Mouse (Mus musculus) hindbrain, embryonic 14.5 days (tissue): Measurements from ENCODE around the gene Mfsd11. TPM values are rescaled to one million over a fixed set of nuclear protein-coding genes. Genes with fewer than 3 reads are reported as not detected.
"Not testable (repeated sequence)": the region's sequence is repeated elsewhere in the genome, so short reads cannot be mapped to it uniquely, and the experiment has no call there.

ENCODE experiments used
- ATAC-seq: fragments of 200-750 bp; cut with Nextera tagmentation; 2 replicates; pipeline ENCODE4 v1.8.0; 2017; ENCODE audit warnings: moderate number of reproducible peaks, mild to moderate bottlenecking, moderate TSS enrichment, moderate library complexity; ENCODE audit not compliant: low FRiP score
- DNase-seq: peaks from one replicate; pipeline ENCODE4 v3.0.0-alpha.2; 2015; ENCODE audit warnings: low spot score
- H3K27ac ChIP-seq: fragments of 300-500 bp; sonication (generic); 2 replicates; pipeline ENCODE4 v1.5.1; 2014; ENCODE audit warnings: mild to moderate bottlenecking, moderate library complexity
- H3K27me3 ChIP-seq: fragments of 300-500 bp; sonication (generic); 2 replicates; pipeline ENCODE4 v1.6.1; 2014; ENCODE audit warnings: mild to moderate bottlenecking, low read length, mixed read lengths; ENCODE audit not compliant: control insufficient read depth, insufficient read depth
- H3K36me3 ChIP-seq: fragments of 300-500 bp; sonication (generic); replicated peaks from 2 replicates; pipeline ENCODE4 v1.6.1; 2014; ENCODE audit not compliant: control insufficient read depth, insufficient read depth
- H3K4me1 ChIP-seq: fragments of 300-500 bp; sonication (generic); replicated peaks from 2 replicates; pipeline ENCODE4 v1.6.1; 2014; ENCODE audit warnings: antibody characterized with exemption, low read length, mixed read lengths; ENCODE audit not compliant: control insufficient read depth, insufficient read depth
- H3K4me2 ChIP-seq: fragments of 300-500 bp; sonication (generic); replicated peaks from 2 replicates; pipeline ENCODE4 v1.6.1; 2014; ENCODE audit warnings: mild to moderate bottlenecking, moderate library complexity
- H3K4me3 ChIP-seq: fragments of 300-500 bp; sonication (generic); replicated peaks from 2 replicates; pipeline ENCODE4 v1.5.1; 2014; ENCODE audit warnings: mild to moderate bottlenecking, low read length
- H3K9ac ChIP-seq: fragments of 300-500 bp; sonication (generic); 2 replicates; pipeline ENCODE4 v1.6.1; 2014
- H3K9me3 ChIP-seq: fragments of 300-500 bp; sonication (generic); 2 replicates; pipeline ENCODE4 v1.6.1; 2016; ENCODE audit warnings: low read length; ENCODE audit not compliant: control insufficient read depth
- WGBS: fragments of 180-500 bp; shearing (Covaris S2); extraction: QIAGEN DNeasy Blood & Tissue Kit; methylation state at CpG from one replicate; pipeline ENCODE4 v1.1.7; 2014; 5-methylcytosine and 5-hydroxymethylcytosine counted together
- polyA plus RNA-seq: library from polyadenylated mRNA; unstranded; fragments of >200 nt; fragmentation: Nextera tagmentation; extraction: Ambion mirVana; gene quantifications from 2 replicates; pipeline ENCODE4 v1.2.1, GENCODE M21; 2014

The Mfsd11 gene
- polyA plus RNA-seq, 1 experiment from 2014 or later = 54.4 TPM

- DNase-seq = peak; percentile 73
- H3K9ac ChIP-seq = peak overlapping the region; percentile 87
- H3K27ac ChIP-seq = peak overlapping the region; percentile 98
- H3K4me2 ChIP-seq = peak overlapping the region; percentile 90
- H3K36me3 ChIP-seq = peaks cover 44% of the 10 kb centered on the region
- no peaks in the 10 kb centered on the region for H3K27me3 ChIP-seq
- peaks cover 35% of the 10 kb centered on the region for H3K4me1 ChIP-seq
- peak overlapping the region; percentile 80 for H3K4me3 ChIP-seq
- under 1% methylated on average over 71 of the region's 73 CpGs for WGBS
- peak; percentile 60 for ATAC-seq
- H3K9me3 ChIP-seq = no peaks in the 10 kb centered on the region
Measured at GRCm38 (mm10) chr11:116842531-116843260, 9.5 kb upstream of the Mfsd11 start.

- peak; percentile 95 for DNase-seq
- Histone ChIP-seq H3K36me3 (peaks cover 44% of the 10 kb centered on the region), H3K9ac (peak within 1 kb of the TSS; percentile 87), H3K27ac (peak within 1 kb of the TSS; percentile 98), H3K27me3 (no peaks in the 10 kb centered on the region), H3K4me1 (peaks cover 35% of the 10 kb centered on the region), H3K9me3 (no peaks in the 10 kb centered on the region), H3K4me3 (peak within 1 kb of the TSS; percentile 80), H3K4me2 (peak within 1 kb of the TSS; percentile 90)
- WGBS = under 1% methylated on average over 70 of the region's 72 CpGs
- peak; percentile 97 for ATAC-seq
Measured at GRCm38 (mm10) chr11:116843261-116844233, 8.7 kb upstream of the Mfsd11 start, which contains the start of the genes Mettl23 and Jmjd6. Mettl23 (plus strand) TSS chr11:116843278. Jmjd6 (minus strand) TSS chr11:116843449.

- Histone ChIP-seq H3K9ac (no peak overlapping the region), H3K36me3 (peaks cover 48% of the 10 kb centered on the region), H3K4me1 (peaks cover 32% of the 10 kb centered on the region), H3K4me3 (no peak overlapping the region), H3K4me2 (no peak overlapping the region), H3K27ac (no peak overlapping the region), H3K9me3 (no peaks in the 10 kb centered on the region), H3K27me3 (no peaks in the 10 kb centered on the region)
- 79% methylated on average over 4 of the region's 4 CpGs for WGBS
- no peak for DNase-seq
- ATAC-seq = no peak
Measured at GRCm38 (mm10) chr11:116846593-116847181, 5.6 kb upstream of the Mfsd11 start.

- WGBS = 94% methylated on average over 3 of the region's 3 CpGs
- Histone ChIP-seq H3K9me3 (no peaks in the 10 kb centered on the region), H3K9ac (no peak overlapping the region), H3K4me2 (no peak overlapping the region), H3K36me3 (peaks cover 50% of the 10 kb centered on the region), H3K4me3 (no peak overlapping the region), H3K27ac (no peak overlapping the region), H3K27me3 (no peaks in the 10 kb centered on the region), H3K4me1 (peaks cover 27% of the 10 kb centered on the region)
- no peak for DNase-seq
- ATAC-seq = no peak
Measured at GRCm38 (mm10) chr11:116847187-116848085, 4.8 kb upstream of the Mfsd11 start.

GRCm38 (mm10) chr11:116848086-116848876 is 4.0 kb upstream of the Mfsd11 start:
- no peak for DNase-seq
- no peak overlapping the region for H3K4me3 ChIP-seq
- no peaks in the 10 kb centered on the region for H3K9me3 ChIP-seq
- no peak overlapping the region for H3K9ac ChIP-seq
- 79% methylated on average over 5 of the region's 5 CpGs for WGBS
- H3K27ac ChIP-seq = no peak overlapping the region
- H3K4me1 ChIP-seq = peaks cover 27% of the 10 kb centered on the region
- no peak for ATAC-seq
- peaks cover 50% of the 10 kb centered on the region for H3K36me3 ChIP-seq
- H3K4me2 ChIP-seq = no peak overlapping the region
- no peaks in the 10 kb centered on the region for H3K27me3 ChIP-seq

- ATAC-seq, H3K4me2 ChIP-seq, H3K27ac ChIP-seq, H3K27me3 ChIP-seq, H3K9ac ChIP-seq, DNase-seq, H3K4me3 ChIP-seq, H3K9me3 ChIP-seq: not testable (repeated sequence)
- 80% methylated on average over 2 of the region's 2 CpGs for WGBS
- H3K4me1 ChIP-seq = peaks cover 26% of the 10 kb centered on the region
- peaks cover 50% of the 10 kb centered on the region for H3K36me3 ChIP-seq
Measured at GRCm38 (mm10) chr11:116848877-116849178, 3.4 kb upstream of the Mfsd11 start.

- no peak overlapping the region for H3K4me3 ChIP-seq
- no peak overlapping the region for H3K4me2 ChIP-seq
- no peaks in the 10 kb centered on the region for H3K9me3 ChIP-seq
- no peak for DNase-seq
- H3K4me1 ChIP-seq = peaks cover 24% of the 10 kb centered on the region
- no peaks in the 10 kb centered on the region for H3K27me3 ChIP-seq
- H3K9ac ChIP-seq = no peak overlapping the region
- no peak overlapping the region for H3K27ac ChIP-seq
- ATAC-seq = no peak
- H3K36me3 ChIP-seq = peaks cover 50% of the 10 kb centered on the region
Measured at GRCm38 (mm10) chr11:116849587-116849986, 2.7 kb upstream of the Mfsd11 start.

GRCm38 (mm10) chr11:116850085-116850484 is 2.2 kb upstream of the Mfsd11 start:
- peaks cover 50% of the 10 kb centered on the region for H3K36me3 ChIP-seq
- H3K4me1 ChIP-seq = peaks cover 27% of the 10 kb centered on the region
- no peak for ATAC-seq
- WGBS = 62% methylated on average over 4 of the region's 4 CpGs
- no peak for DNase-seq
- peak overlapping the region; percentile 99 for H3K4me3 ChIP-seq
- H3K27me3 ChIP-seq = no peaks in the 10 kb centered on the region
- H3K4me2 ChIP-seq = peak overlapping the region; percentile 93
- peak overlapping the region; percentile 97; the same call in 1 of the 2 replicates for H3K9ac ChIP-seq
- no peak overlapping the region for H3K27ac ChIP-seq
- no peaks in the 10 kb centered on the region for H3K9me3 ChIP-seq
